ENCODE assay signal across 8 mouse cellular contexts in genomic region chr4:141598199-141598893, GRCm38 (mm10). TPM values are rescaled to one million over a fixed set of nuclear protein-coding genes. Genes with fewer than 3 reads are reported as not detected.
DNase-seq lines count a peak whose midpoint lies in the region; ATAC-seq and TF ChIP-seq lines count a peak whose summit lies in the region.

No protein-coding gene starts in this region.

- no peaks in the 10 kb centered on the region for H3K36me3 ChIP-seq in megakaryocyte, embryonic 14.5 days (replicated peaks; ENCODE audit: low read length)
- peaks cover 20% of the 10 kb centered on the region for H3K36me3 ChIP-seq in limb, embryonic 14.5 days (ENCODE audit: control insufficient read depth, insufficient read depth, low read length)
- no peaks in the 10 kb centered on the region for H3K36me3 ChIP-seq in neural tube, embryonic 11.5 days (ENCODE audit: control insufficient read depth, insufficient read depth, low read length)

- H3K9me3 ChIP-seq in megakaryocyte, embryonic 14.5 days: 0 out of 2 replicates have a peak, but pooled peaks cover under 1% of the 10 kb centered on the region
- H3K9me3 ChIP-seq in limb, embryonic 14.5 days (ENCODE audit: control insufficient read depth, low read length): no peaks in the 10 kb centered on the region
- no peaks in the 10 kb centered on the region for H3K9me3 ChIP-seq in neural tube, embryonic 11.5 days (ENCODE audit: control insufficient read depth, low read length)

- ATAC-seq in megakaryocyte, adult 5-6 weeks (ENCODE audit: poor library complexity, severe bottlenecking): no peak
- peak; percentile 36; the same call in 1 of the 2 replicates for ATAC-seq in limb, embryonic 14.5 days (ENCODE audit: low FRiP score, low read depth)
- ATAC-seq in neural tube, embryonic 11.5 days (ENCODE audit: insufficient read depth, low FRiP score, low TSS enrichment): peak; percentile 39; the same call in 1 of the 2 replicates

- peak; percentile 77 to 80 for DNase-seq in heart, postnatal 10 days
- DNase-seq in limb, embryonic 14.5 days (ENCODE audit: low spot score): peak; percentile 55
- peak; percentile 51 for DNase-seq in neural tube, embryonic 11.5 days (ENCODE audit: low spot score)
- no peak for DNase-seq in cerebellum, adult 9-10 months
- DNase-seq in frontal cortex, adult 2 months (ENCODE audit: extremely low spot score in 1 of 2, low spot score in 1 of 2): no peak
- no peak for DNase-seq in cerebellum, adult 8-10 months

- H3K4me1 ChIP-seq in megakaryocyte, embryonic 14.5 days: peaks cover 58% of the 10 kb centered on the region
- H3K4me1 ChIP-seq in limb, embryonic 14.5 days (ENCODE audit: control insufficient read depth, insufficient read depth, low read length): peaks cover 17% of the 10 kb centered on the region; the same call in 1 of the 2 replicates
- peaks cover 9% of the 10 kb centered on the region for H3K4me1 ChIP-seq in neural tube, embryonic 11.5 days (ENCODE audit: control insufficient read depth, insufficient read depth, low read length)

- peak overlapping the region; percentile 76 for H3K4me3 ChIP-seq in megakaryocyte, embryonic 14.5 days (replicated peaks)
- H3K4me3 ChIP-seq in limb, embryonic 14.5 days (replicated peaks; ENCODE audit: low read length): peak overlapping the region; percentile 69
- H3K4me3 ChIP-seq in neural tube, embryonic 11.5 days (ENCODE audit: low read depth, low read length): peak overlapping the region; percentile 51

- under 1% methylated on average over 19 of the region's 19 CpGs for WGBS in limb, embryonic 14.5 days
- WGBS in neural tube, embryonic 11.5 days: under 1% methylated on average over 19 of the region's 19 CpGs

- intact Hi-C loops in heart, postnatal 10 days (cut with DNase I): no loop called here

- peaks cover 87% of the 10 kb centered on the region for H3K27me3 ChIP-seq in megakaryocyte, embryonic 14.5 days (replicated peaks)
- H3K27me3 ChIP-seq in limb, embryonic 14.5 days (ENCODE audit: control insufficient read depth, insufficient read depth, low read length): no peaks in the 10 kb centered on the region
- H3K27me3 ChIP-seq in neural tube, embryonic 11.5 days (ENCODE audit: control insufficient read depth, insufficient read depth, low read length): peaks cover 6% of the 10 kb centered on the region

- peak overlapping the region; percentile 94 for H3K4me2 ChIP-seq in limb, embryonic 14.5 days (replicated peaks; ENCODE audit: low read depth, low read length, severe bottlenecking)
- H3K4me2 ChIP-seq in neural tube, embryonic 11.5 days (ENCODE audit: low read depth): peak overlapping the region; percentile 87

- no peak for TF ChIP-seq POLR2A in limb, embryonic 14.5 days (IDR thresholded peaks at IDR 0.05; ENCODE audit: borderline replicate concordance, extremely low read depth, insufficient read depth, insufficient read length)

- peak overlapping the region; percentile 74 for H3K27ac ChIP-seq in limb, embryonic 14.5 days (replicated peaks; ENCODE audit: low read depth, low read length)
- peak overlapping the region; percentile 35; the same call in 1 of the 2 replicates for H3K27ac ChIP-seq in neural tube, embryonic 11.5 days (ENCODE audit: low read depth, low read length)

- H3K9ac ChIP-seq in limb, embryonic 14.5 days (ENCODE audit: low read depth, low read length, severe bottlenecking): peak overlapping the region; percentile 73
- H3K9ac ChIP-seq in neural tube, embryonic 11.5 days (ENCODE audit: low read length): peak overlapping the region; percentile 73

RNA-seq across cellular contexts. Expression of gene Fblim1, which starts 7.5 kb away (rescaled TPM):
- polyA plus RNA-seq in megakaryocyte, embryonic 14.5 days (2012; ENCODE audit: insufficient read depth, low replicate concordance): 4.7 and 17.1 TPM in 2 replicates
- total RNA-seq in megakaryocyte, adult 5-6 weeks (2015): not detected in 2 replicates
- not detected in 2 replicates for total RNA-seq in megakaryocyte, adult 5-6 weeks (2017)
- 100 to 1,000 TPM; 241 to 248 TPM for total RNA-seq in heart, postnatal 10 days (2021)
- 52.2 and 59.7 TPM in 2 replicates for polyA plus RNA-seq in limb, embryonic 14.5 days (2012; rRNA removed)
- polyA plus RNA-seq in limb, embryonic 14.5 days (2014; fragmentation: Nextera tagmentation; extraction: Ambion mirVana): 33.7 and 43.2 TPM in 2 replicates
- polyA plus RNA-seq in neural tube, embryonic 11.5 days (2014; fragmentation: Nextera tagmentation; extraction: Ambion mirVana): 31.5 and 34.9 TPM in 2 replicates
- 1.0 and 2.6 TPM in 2 replicates for polyA plus RNA-seq in frontal cortex, adult 2 months (2012; rRNA removed)

RNA-seq across cellular contexts. Expression of gene Tmem82, which starts 20.1 kb away (rescaled TPM):
- 1.1 TPM in 1 of 2 replicates, not detected in the other for polyA plus RNA-seq in megakaryocyte, embryonic 14.5 days (2012; ENCODE audit: insufficient read depth, low replicate concordance)
- 0.16 TPM in 1 of 2 replicates, not detected in the other for total RNA-seq in megakaryocyte, adult 5-6 weeks (2015)
- 0.26 TPM in 1 of 2 replicates, not detected in the other for total RNA-seq in megakaryocyte, adult 5-6 weeks (2017)
- total RNA-seq in heart, postnatal 10 days (2021): 10 to 100 TPM; 11.2 to 15.6 TPM
- polyA plus RNA-seq in limb, embryonic 14.5 days (2012; rRNA removed): 0.49 and 0.54 TPM in 2 replicates
- polyA plus RNA-seq in limb, embryonic 14.5 days (2014; fragmentation: Nextera tagmentation; extraction: Ambion mirVana): 0.21 TPM in 1 of 2 replicates, not detected in the other
- polyA plus RNA-seq in neural tube, embryonic 11.5 days (2014; fragmentation: Nextera tagmentation; extraction: Ambion mirVana): 0.50 and 0.61 TPM in 2 replicates
- polyA plus RNA-seq in frontal cortex, adult 2 months (2012; rRNA removed): 0.84 and 1.2 TPM in 2 replicates

RNA-seq across cellular contexts. Expression of gene Slc25a34, which starts 25.3 kb away (rescaled TPM):
- polyA plus RNA-seq in megakaryocyte, embryonic 14.5 days (2012; ENCODE audit: insufficient read depth, low replicate concordance): not detected in 2 replicates
- not detected in 2 replicates for total RNA-seq in megakaryocyte, adult 5-6 weeks (2015)
- not detected in 2 replicates for total RNA-seq in megakaryocyte, adult 5-6 weeks (2017)
- 10 to 100 TPM; 81.1 to 84.5 TPM for total RNA-seq in heart, postnatal 10 days (2021)
- 0.16 and 0.26 TPM in 2 replicates for polyA plus RNA-seq in limb, embryonic 14.5 days (2012; rRNA removed)
- polyA plus RNA-seq in limb, embryonic 14.5 days (2014; fragmentation: Nextera tagmentation; extraction: Ambion mirVana): not detected in 2 replicates
- not detected in 2 replicates for polyA plus RNA-seq in neural tube, embryonic 11.5 days (2014; fragmentation: Nextera tagmentation; extraction: Ambion mirVana)
- 8.0 and 9.7 TPM in 2 replicates for polyA plus RNA-seq in frontal cortex, adult 2 months (2012; rRNA removed)

RNA-seq across cellular contexts. Expression of gene Spen, which starts 59.9 kb away (rescaled TPM):
- 101 and 202 TPM in 2 replicates for polyA plus RNA-seq in megakaryocyte, embryonic 14.5 days (2012; ENCODE audit: insufficient read depth, low replicate concordance)
- 30.4 and 34.2 TPM in 2 replicates for total RNA-seq in megakaryocyte, adult 5-6 weeks (2015)
- total RNA-seq in megakaryocyte, adult 5-6 weeks (2017): 28.7 and 39.3 TPM in 2 replicates
- 10 to 100 TPM; 32.1 to 34.2 TPM for total RNA-seq in heart, postnatal 10 days (2021)
- polyA plus RNA-seq in limb, embryonic 14.5 days (2012; rRNA removed): 15.9 and 16.2 TPM in 2 replicates
- polyA plus RNA-seq in limb, embryonic 14.5 days (2014; fragmentation: Nextera tagmentation; extraction: Ambion mirVana): 12.2 and 13.1 TPM in 2 replicates
- 13.9 and 16.2 TPM in 2 replicates for polyA plus RNA-seq in neural tube, embryonic 11.5 days (2014; fragmentation: Nextera tagmentation; extraction: Ambion mirVana)
- 15.4 TPM in 2 replicates for polyA plus RNA-seq in frontal cortex, adult 2 months (2012; rRNA removed)

Comparison
In these comparisons a context has a peak if more than half of its experiments do, and no peak if none do; other contexts are left out.
1. DNase-seq: peak in heart, postnatal 10 days (2 of 2), limb, embryonic 14.5 days (single experiment) and neural tube, embryonic 11.5 days (single experiment); none in cerebellum, adult 9-10 months (single experiment), frontal cortex, adult 2 months (0 of 2) and cerebellum, adult 8-10 months (single experiment).
2. Peak in every context shown above with its lines, with median percentiles within 50 percentile points of each other: H3K4me3 ChIP-seq.